Mouse (Mus musculus) spleen, postnatal 4 days (tissue): ENCODE measurements around the gene Armcx4.
"Not testable (repeated sequence)": the region's sequence is repeated elsewhere in the genome, so short reads cannot be mapped to it uniquely, and the experiment has no call there.

Experiments used
- DNase-seq, 2 experiments: peaks; one replicate each; pipeline ENCODE4 v3.0.0; 2022; ENCODE audit warnings: low spot score in 2 of 2

Armcx4 gene

DNA sequence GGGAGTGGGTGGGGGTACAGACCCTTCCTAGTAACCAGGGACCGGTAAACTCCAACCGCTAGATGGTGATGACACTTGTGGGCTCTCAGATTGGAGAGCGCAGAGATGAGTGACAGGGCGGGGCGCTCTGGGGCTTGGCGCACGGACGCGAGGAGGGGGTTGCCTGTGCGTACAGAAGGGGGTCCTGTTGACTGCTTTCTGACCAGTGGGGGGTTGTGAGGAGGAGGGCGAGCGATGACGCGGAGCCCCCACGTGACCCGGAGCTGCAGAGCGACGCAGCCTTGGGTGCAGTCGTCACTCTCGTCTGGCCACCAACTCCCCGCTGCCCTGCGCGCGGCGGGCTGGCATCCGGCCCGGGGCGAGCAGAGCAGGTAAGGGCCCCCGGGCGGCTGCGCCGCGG is at the start of gene Armcx4:
Gene Armcx4, plus strand, starts transcription at position 253 of the 400 bp plus-strand sequence.
- DNase-seq = peak in 1 of 2 experiments; percentile 13

DNA sequence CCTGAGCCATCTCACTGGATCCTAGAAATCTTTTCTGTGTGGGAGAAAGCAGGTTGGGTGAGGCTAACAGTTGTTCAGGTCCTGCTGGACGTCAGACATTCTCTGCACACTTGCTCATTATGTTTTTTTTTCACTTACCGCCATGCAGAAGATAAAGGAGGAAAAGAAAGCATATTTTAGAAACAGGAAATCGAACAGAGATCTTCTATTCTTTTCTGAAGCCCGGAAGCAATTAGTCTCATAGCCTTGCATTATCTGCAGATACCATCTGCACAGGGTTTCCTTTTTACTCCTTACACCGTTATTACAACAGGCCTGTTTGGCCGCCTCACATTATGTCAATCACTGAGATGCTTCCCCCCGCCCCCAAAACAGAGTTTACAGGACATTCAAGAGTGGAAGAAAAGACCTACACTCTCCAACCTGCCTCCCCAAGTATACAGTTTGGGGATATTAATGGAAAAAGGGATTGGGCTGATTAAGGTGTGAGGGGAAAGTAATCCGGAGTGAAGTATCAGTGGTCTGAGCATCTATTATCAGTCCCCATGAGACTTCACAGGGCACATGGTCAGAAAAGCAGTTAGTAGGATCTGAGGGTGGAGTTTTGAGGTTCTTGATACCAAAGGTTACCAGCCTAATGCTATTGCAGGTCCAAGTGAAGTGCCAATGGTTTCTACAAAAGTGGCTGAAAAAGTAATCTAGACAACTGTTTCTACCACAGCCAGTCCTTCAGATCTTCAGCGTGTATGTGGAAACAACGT is 45.1 kb upstream of the Armcx4 start:
- DNase-seq = no peak

- DNase-seq = no peak
Observed at GRCm38 (mm10) chrX:134646338-134646737, 40.0 kb upstream of the Armcx4 start.

DNA sequence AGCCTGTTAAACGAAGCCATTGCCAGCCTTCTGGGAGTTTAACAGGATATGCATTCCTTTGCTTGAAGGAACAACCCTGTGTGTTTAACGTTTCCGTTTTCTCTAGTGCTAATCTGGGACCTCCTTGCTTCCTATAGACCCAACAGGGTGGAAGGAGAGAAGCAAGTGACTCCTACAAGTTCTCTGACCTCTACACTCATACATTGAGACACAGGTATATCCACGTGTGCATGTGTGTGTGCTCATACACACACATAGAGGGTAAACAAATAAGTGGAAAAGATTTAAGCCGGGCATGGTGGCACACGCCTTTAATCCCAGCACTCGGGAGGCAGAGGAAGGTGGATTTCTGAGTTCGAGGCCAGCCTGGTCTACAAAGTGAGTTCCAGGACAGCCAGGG is 38.9 kb upstream of the Armcx4 start:
- DNase-seq = no peak

GRCm38 (mm10) chrX:134648031-134648692 is 38.2 kb upstream of the Armcx4 start:
- peak; percentile 59 to 81 for DNase-seq

- no peak for DNase-seq
Observed at GRCm38 (mm10) chrX:134652061-134652460, 34.3 kb upstream of the Armcx4 start.

- no peak for DNase-seq
Observed at GRCm38 (mm10) chrX:134661586-134661985, 24.7 kb upstream of the Armcx4 start.

- no peak for DNase-seq
Observed at GRCm38 (mm10) chrX:134675022-134675421, 11.3 kb upstream of the Armcx4 start.

DNA sequence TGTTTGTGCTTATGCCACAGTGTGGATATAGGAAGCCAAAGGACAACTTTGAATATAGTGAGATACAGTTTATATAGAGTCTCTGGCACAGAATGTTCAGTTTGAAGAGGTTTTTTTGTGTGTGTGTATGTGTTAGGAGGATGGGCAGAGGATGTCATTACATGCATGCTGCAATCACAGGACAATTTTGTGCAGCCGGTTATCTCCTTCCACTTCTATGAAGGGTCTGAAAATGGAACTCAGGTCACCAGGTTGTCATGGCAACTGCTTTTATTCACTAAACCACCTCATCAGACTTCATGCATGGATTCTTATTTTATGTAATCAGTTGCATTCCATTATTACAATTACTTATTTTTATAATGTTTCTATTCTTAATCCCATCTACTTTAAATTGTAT is 10.4 kb upstream of the Armcx4 start:
- no peak for DNase-seq

GRCm38 (mm10) chrX:134684936-134685335 is 1.4 kb upstream of the Armcx4 start:
- DNase-seq = no peak

- DNase-seq = no peak
Observed at GRCm38 (mm10) chrX:134686739-134687171, 436 bp downstream of the Armcx4 start.

- no peak for DNase-seq
Observed at GRCm38 (mm10) chrX:134689676-134690075, 3.4 kb downstream of the Armcx4 start.

- peak in 1 of 2 experiments; percentile 49 for DNase-seq
Observed at GRCm38 (mm10) chrX:134690871-134691539, 4.7 kb downstream of the Armcx4 start.

DNA sequence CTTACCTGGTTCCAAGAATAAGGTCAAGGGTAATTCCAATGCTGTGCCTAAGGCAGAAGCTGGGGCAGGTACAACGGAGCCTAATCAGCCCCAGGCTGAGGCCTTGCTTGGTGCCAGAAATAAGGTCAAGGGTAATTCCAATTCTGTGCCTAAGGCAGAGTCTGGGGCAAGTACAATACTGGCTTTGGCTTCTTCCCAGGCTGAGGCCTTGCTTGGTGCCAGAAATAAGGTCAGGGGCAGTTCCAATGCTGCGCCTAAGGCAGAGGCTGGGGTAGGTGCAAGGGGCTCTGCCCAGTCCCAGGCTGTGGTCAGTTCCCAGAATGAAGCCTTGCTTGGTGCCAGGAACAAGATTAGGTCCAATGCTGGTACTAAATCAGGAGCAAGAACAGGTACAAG is 5.2 kb downstream of the Armcx4 start:
- peak in 1 of 2 experiments; percentile 50 for DNase-seq

DNA sequence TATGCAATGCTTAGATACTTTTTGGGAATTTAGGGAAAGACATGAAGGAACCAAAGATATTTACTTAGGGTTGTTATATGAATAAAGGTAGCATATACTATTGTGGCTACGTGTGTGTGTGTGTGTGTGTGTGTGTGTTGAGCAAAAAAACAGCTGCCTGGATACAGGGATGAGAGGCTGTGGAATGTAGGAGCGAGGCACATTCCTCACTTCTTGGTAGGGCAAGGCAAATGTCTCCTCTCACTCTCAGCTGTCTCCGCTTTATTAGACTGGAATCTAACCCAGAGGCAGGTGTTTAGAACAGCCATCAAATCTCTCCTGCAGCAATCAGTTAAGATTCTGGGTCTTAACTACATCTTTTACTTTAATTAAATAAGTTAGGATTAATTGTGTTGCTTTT is 30.5 kb downstream of the Armcx4 start:
- DNase-seq = no peak

DNA sequence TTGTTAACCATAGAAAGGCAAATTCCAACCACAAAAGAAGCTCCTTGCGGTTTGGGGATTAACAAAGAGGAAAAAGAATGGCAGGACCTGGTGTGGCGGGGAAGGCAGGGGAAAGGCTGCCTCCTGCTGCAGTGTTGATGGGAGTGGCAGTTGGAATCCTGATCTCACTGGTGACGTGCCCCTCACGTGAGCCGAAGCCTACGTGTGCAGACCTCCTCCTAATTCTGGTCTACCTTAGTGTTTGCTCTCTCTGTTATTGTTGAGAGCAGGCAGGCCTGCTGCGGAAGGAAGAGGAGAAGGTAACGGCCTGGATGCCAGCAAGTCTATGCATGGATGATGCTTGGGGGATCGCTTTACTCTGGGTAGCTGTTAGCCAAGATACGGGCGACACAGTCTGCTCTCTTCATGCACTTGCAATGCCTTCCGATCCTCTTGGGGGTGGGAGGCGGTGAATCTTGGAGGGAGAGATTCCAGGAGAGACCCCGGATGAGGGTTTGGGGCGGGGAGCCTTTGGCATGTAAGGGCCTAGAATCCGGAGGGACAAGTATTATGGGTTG is 31.5 kb downstream of the Armcx4 start, which contains the start of gene Armcx1:
Gene Armcx1, plus strand, starts transcription at position 212 of the 557 bp plus-strand sequence.
- peak; percentile 12 to 56 for DNase-seq

DNA sequence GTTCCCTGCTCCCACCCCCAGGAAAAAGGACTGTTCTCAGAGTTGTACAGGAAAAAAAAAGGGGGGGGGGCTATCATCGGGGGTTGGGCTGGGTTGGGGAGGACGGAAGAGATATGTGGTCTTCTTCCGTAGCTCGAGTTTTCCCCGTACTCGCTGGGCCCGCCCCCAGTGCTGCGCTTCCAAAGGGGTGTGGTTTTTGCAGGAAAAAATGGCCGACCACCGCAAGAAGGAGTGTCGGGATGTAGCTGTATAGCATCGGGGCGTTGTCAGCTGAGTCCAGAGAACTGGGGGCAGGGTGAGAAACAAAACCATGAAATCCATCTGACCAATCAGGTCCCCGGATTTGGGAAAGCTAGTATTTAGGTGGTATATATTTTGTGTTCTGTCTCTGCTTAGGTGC is 32.2 kb downstream of the Armcx4 start:
- peak; percentile 20 to 60 for DNase-seq

DNA sequence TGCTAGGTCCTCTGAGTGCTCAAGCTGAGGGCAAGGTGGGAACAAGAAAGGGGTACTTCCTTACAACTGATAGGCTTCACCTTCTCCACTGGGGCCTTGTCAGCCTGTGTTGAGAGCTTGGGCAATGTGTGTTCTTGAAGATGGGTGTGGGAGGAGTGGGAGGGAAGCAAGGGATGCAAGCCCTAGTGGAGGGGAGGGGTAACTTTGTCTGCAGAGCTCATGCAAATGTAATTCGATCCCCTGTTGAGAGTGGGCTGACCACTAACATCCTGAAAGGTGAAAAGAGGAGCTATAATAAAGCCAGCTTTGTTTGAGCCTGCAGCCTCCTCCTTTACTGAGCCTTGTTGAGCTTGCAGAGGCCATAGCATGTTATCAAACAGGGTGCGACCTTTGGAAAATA is 37.4 kb downstream of the Armcx4 start:
- not testable (repeated sequence) for DNase-seq

DNA sequence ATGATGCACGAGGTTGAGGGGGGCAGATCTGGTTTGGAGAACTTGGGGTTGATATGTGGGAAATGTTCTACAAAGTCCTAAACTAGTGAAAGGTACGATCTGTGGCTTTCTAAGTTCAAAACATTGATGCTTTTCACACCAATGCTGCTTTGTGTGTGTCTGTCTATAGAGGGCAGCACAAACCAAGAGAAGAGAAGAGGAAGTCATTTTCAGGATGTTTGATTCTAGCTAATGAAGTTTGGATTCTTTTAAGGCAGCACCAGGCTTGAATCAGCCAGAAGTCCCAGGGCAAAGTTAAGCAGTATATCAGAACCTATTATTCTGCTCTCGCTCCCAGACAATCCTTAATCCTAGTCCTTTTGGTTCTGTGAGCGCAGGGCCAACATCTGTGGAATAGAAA is 43.5 kb downstream of the Armcx4 start:
- DNase-seq = no peak

DNA sequence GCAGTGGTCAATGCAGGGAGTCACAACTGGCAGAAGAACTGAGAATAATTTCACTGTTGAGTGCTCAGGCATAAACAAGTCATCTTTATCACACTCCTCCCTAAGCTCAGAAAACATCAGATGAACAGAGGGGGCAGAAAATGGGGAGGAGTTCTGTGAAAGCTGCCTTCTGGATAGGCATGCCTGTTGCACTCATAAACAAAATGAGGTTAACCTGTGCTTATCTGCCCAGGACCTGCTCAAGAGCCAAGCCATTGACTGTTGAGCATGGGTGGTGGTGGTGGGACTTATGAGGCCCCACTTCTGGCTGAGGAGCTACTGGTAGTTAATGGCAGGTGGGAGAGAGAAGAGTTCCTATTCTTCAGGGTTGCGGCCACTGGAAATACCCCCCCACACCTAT is 51.5 kb downstream of the Armcx4 start:
- no peak for DNase-seq

DNA sequence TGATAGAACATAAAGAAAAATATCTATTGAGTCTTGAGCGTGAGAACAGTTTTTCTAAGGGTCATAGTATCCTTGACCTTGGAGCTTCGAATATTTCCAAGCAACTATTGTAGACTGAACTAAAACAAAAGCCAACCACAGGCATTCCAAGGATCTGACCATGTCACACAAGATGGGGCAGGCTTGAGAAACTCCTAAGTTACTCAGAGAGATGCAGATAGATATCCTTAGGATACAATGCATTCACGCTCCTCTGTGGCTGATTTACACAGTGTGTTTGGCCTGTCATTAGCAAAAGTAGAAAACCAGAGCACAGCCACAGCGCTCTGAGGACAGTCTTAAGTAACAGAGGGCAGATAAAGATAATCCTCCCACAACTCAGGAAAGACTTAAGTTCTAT is 52.8 kb downstream of the Armcx4 start:
- DNase-seq = no peak

DNA sequence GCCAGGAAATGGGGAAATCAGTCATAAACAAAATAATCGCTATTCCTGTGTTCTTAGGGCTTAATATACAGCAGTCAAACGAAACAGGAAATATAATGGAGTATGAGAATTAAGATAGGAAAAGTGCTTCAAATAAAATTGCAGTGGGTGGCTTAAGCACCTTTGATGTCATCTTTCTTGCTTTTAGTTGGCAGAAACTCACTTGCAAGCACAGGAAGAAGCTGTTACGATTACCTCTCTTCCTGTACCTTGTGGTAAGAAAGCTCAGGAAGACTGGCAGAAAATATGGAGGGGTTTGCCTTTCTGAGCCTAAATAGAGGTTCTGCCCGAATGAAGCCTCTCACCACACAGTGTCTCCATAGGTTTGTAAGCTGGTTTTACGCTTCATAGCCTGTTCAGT is 55.5 kb downstream of the Armcx4 start:
- no peak for DNase-seq
